Mouse (Mus musculus): ENCODE measurements around the gene Ryk. TPM values are rescaled to one million over a fixed set of nuclear protein-coding genes. Genes with fewer than 3 reads are reported as not detected.

Ryk gene
- total and polyA plus RNA-seq, 3 experiments, result 31.5 to 39.7 (median 38.1) TPM

GRCm38 (mm10) chr9:102836279-102836678, 1.6 kb downstream of the Ryk start:
- peaks cover 5% of the 10 kb centered on the region for H3K4me1 ChIP-seq (ENCODE audit: control insufficient read depth, insufficient read depth, low read length)
- no peak overlapping the region for H3K9ac ChIP-seq (ENCODE audit: low read depth, low read length)
- H3K27ac ChIP-seq, result peak overlapping the region; percentile 59

GRCm38 (mm10) chr9:102840792-102841778, 6.4 kb downstream of the Ryk start:
- Histone ChIP-seq H3K9ac (ENCODE audit: low read depth, low read length) (no peak overlapping the region), H3K4me1 (ENCODE audit: control insufficient read depth, insufficient read depth, low read length) (peaks cover 11% of the 10 kb centered on the region), H3K27me3 (ENCODE audit: control insufficient read depth, insufficient read depth, low read length) (no peaks in the 10 kb centered on the region), H3K36me3 (ENCODE audit: control insufficient read depth, insufficient read depth, low read length) (no peaks in the 10 kb centered on the region), H3K27ac (no peak overlapping the region; the same call in 1 of the 2 replicates), H3K4me3 (no peak overlapping the region), H3K79me2 (replicated peaks; ENCODE audit: control insufficient read depth, insufficient read depth, low read length) (peaks cover 4% of the 10 kb centered on the region; the same call in 1 of the 2 replicates)
- TF ChIP-seq EP300 (IDR thresholded peaks at IDR 0.05; ENCODE audit: insufficient read depth, low read depth, low read length), result no peak
- no peak for TF ChIP-seq POLR2A (IDR thresholded peaks at IDR 0.05; ENCODE audit: insufficient read depth, low read depth, low read length)
- no peak for TF ChIP-seq CTCF (IDR thresholded peaks at IDR 0.05)
- intact Hi-C loops (cut with DNase I), result no loop called here
- peak; percentile 57 to 61 for DNase-seq
- 22% methylated on average over 16 of the region's 16 CpGs for WGBS

More at GRCm38 (mm10) chr9:102836279-102836678, 1.6 kb downstream of the Ryk start:
- H3K27me3 ChIP-seq (ENCODE audit: control insufficient read depth, insufficient read depth, low read length), result no peaks in the 10 kb centered on the region
- H3K36me3 ChIP-seq (ENCODE audit: control insufficient read depth, insufficient read depth, low read length), result no peaks in the 10 kb centered on the region
- peak overlapping the region; percentile 91 for H3K4me3 ChIP-seq
- intact Hi-C loops (cut with DNase I), result no loop called here
- WGBS, result 43% methylated on average over 9 of the region's 9 CpGs
- H3K79me2 ChIP-seq (replicated peaks; ENCODE audit: control insufficient read depth, insufficient read depth, low read length), result no peaks in the 10 kb centered on the region; the same call in 1 of the 2 replicates
- TF ChIP-seq EP300 (IDR thresholded peaks at IDR 0.05; ENCODE audit: insufficient read depth, low read depth, low read length) (no peak), CTCF (IDR thresholded peaks at IDR 0.05) (no peak), POLR2A (IDR thresholded peaks at IDR 0.05; ENCODE audit: insufficient read depth, low read depth, low read length) (0 out of 2 replicates have a peak, but pooled peaks have one; percentile 21)
- no peak for DNase-seq

DNA sequence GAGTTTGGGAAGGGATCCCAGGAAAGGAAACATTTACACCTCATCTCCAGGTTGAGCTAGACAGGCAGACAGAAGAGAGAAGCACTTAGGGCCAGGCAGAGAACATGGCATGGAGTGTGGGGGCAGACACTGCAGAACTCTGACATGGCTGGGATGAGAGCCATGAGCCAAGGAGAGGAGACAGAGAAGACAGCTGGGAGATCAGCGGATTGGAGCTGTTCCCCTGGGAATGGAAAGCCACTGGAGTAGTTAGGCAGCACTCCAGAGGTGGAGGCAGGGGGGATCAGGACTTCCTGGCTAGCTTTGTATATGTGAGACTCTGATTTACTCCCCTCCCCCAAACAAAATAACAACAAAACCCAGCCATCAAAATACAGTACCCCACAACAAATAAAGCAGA, 7.1 kb downstream of the Ryk start:
- WGBS, result 12% methylated on average over 1 of the region's 1 CpGs
- peaks cover 4% of the 10 kb centered on the region; the same call in 1 of the 2 replicates for H3K79me2 ChIP-seq (replicated peaks; ENCODE audit: control insufficient read depth, insufficient read depth, low read length)
- H3K4me1 ChIP-seq (ENCODE audit: control insufficient read depth, insufficient read depth, low read length), result peaks cover 11% of the 10 kb centered on the region
- no peaks in the 10 kb centered on the region for H3K36me3 ChIP-seq (ENCODE audit: control insufficient read depth, insufficient read depth, low read length)
- H3K27me3 ChIP-seq (ENCODE audit: control insufficient read depth, insufficient read depth, low read length), result no peaks in the 10 kb centered on the region
- H3K4me3 ChIP-seq, result no peak overlapping the region
- no peak overlapping the region for H3K27ac ChIP-seq
- intact Hi-C loops (cut with DNase I), result no loop called here
- DNase-seq, result peak in 1 of 2 experiments; percentile 35
- H3K9ac ChIP-seq (ENCODE audit: low read depth, low read length), result no peak overlapping the region
- no peak for TF ChIP-seq CTCF (IDR thresholded peaks at IDR 0.05)
- 0 out of 2 replicates have a peak, but pooled peaks have one; percentile 42 for TF ChIP-seq EP300 (IDR thresholded peaks at IDR 0.05; ENCODE audit: insufficient read depth, low read depth, low read length)
- TF ChIP-seq POLR2A (IDR thresholded peaks at IDR 0.05; ENCODE audit: insufficient read depth, low read depth, low read length), result no peak

- Histone ChIP-seq H3K9ac (ENCODE audit: low read depth, low read length) (no peak overlapping the region), H3K27ac (no peak overlapping the region), H3K36me3 (ENCODE audit: control insufficient read depth, insufficient read depth, low read length) (peaks cover 6% of the 10 kb centered on the region), H3K4me3 (no peak overlapping the region), H3K27me3 (ENCODE audit: control insufficient read depth, insufficient read depth, low read length) (no peaks in the 10 kb centered on the region), H3K79me2 (replicated peaks; ENCODE audit: control insufficient read depth, insufficient read depth, low read length) (peaks cover 6% of the 10 kb centered on the region), H3K4me1 (ENCODE audit: control insufficient read depth, insufficient read depth, low read length) (peaks cover 15% of the 10 kb centered on the region)
- intact Hi-C loops (cut with DNase I), result no loop called here
- TF ChIP-seq EP300 (IDR thresholded peaks at IDR 0.05; ENCODE audit: insufficient read depth, low read depth, low read length), result no peak
- TF ChIP-seq CTCF (IDR thresholded peaks at IDR 0.05), result no peak
- TF ChIP-seq POLR2A (IDR thresholded peaks at IDR 0.05; ENCODE audit: insufficient read depth, low read depth, low read length), result no peak
- WGBS, result 67% methylated on average over 8 of the region's 8 CpGs
- no peak for DNase-seq
Measured at GRCm38 (mm10) chr9:102842498-102842897, 7.8 kb downstream of the Ryk start.

- Histone ChIP-seq H3K36me3 (ENCODE audit: control insufficient read depth, insufficient read depth, low read length) (peaks cover 6% of the 10 kb centered on the region), H3K27me3 (ENCODE audit: control insufficient read depth, insufficient read depth, low read length) (no peaks in the 10 kb centered on the region), H3K4me3 (no peak overlapping the region), H3K4me1 (ENCODE audit: control insufficient read depth, insufficient read depth, low read length) (peaks cover 21% of the 10 kb centered on the region), H3K27ac (no peak overlapping the region), H3K79me2 (replicated peaks; ENCODE audit: control insufficient read depth, insufficient read depth, low read length) (peaks cover 6% of the 10 kb centered on the region), H3K9ac (ENCODE audit: low read depth, low read length) (no peak overlapping the region)
- WGBS, result 54% methylated on average over 4 of the region's 4 CpGs
- no peak for DNase-seq
- intact Hi-C loops (cut with DNase I), result no loop called here
- no peak for TF ChIP-seq EP300 (IDR thresholded peaks at IDR 0.05; ENCODE audit: insufficient read depth, low read depth, low read length)
- no peak for TF ChIP-seq CTCF (IDR thresholded peaks at IDR 0.05)
- no peak for TF ChIP-seq POLR2A (IDR thresholded peaks at IDR 0.05; ENCODE audit: insufficient read depth, low read depth, low read length)
Measured at GRCm38 (mm10) chr9:102843577-102843976, 8.9 kb downstream of the Ryk start.

- Histone ChIP-seq H3K4me1 (ENCODE audit: control insufficient read depth, insufficient read depth, low read length) (peaks cover 22% of the 10 kb centered on the region), H3K79me2 (replicated peaks; ENCODE audit: control insufficient read depth, insufficient read depth, low read length) (peaks cover 9% of the 10 kb centered on the region), H3K27ac (no peak overlapping the region), H3K36me3 (ENCODE audit: control insufficient read depth, insufficient read depth, low read length) (peaks cover 11% of the 10 kb centered on the region), H3K27me3 (ENCODE audit: control insufficient read depth, insufficient read depth, low read length) (no peaks in the 10 kb centered on the region), H3K9ac (ENCODE audit: low read depth, low read length) (no peak overlapping the region), H3K4me3 (no peak overlapping the region)
- TF ChIP-seq CTCF (IDR thresholded peaks at IDR 0.05) (no peak), EP300 (IDR thresholded peaks at IDR 0.05; ENCODE audit: insufficient read depth, low read depth, low read length) (no peak), POLR2A (IDR thresholded peaks at IDR 0.05; ENCODE audit: insufficient read depth, low read depth, low read length) (no peak)
- intact Hi-C loops (cut with DNase I), result no loop called here
- 82% methylated on average over 6 of the region's 6 CpGs for WGBS
- no peak for DNase-seq
Measured at GRCm38 (mm10) chr9:102845851-102846250, 11.1 kb downstream of the Ryk start.
